Mouse (Mus musculus): ENCODE data around the gene Henmt1.
A peak's percentile ranks its signal among the peaks of the same experiment; 100 is the strongest.

Henmt1 gene

GRCm38 (mm10) chr3:108997762-108998161 lies 58.1 kb downstream of the Henmt1 start:
- DNase-seq (ENCODE audit: inconsistent ontology term), result no peak

GRCm38 (mm10) chr3:108999173-108999572 lies 59.5 kb downstream of the Henmt1 start:
- DNase-seq (ENCODE audit: inconsistent ontology term), result no peak

GRCm38 (mm10) chr3:109005777-109006176 lies 66.1 kb downstream of the Henmt1 start:
- peak; percentile 9 for DNase-seq (ENCODE audit: inconsistent ontology term)

GRCm38 (mm10) chr3:109008180-109008579 lies 68.5 kb downstream of the Henmt1 start:
- no peak for DNase-seq (ENCODE audit: inconsistent ontology term)

Data from Muller cell, postnatal 12 days (primary cell).